Mouse (Mus musculus) hindbrain, embryonic 16.5 days (tissue): ENCODE results near the gene Eomes. TPM values are rescaled to one million over a fixed set of nuclear protein-coding genes. Genes with fewer than 3 reads are reported as not detected.
A peak's percentile ranks its signal among the peaks of the same experiment; 100 is the strongest.

Source experiments
- ATAC-seq: fragments of 200-750 bp; cut with Nextera tagmentation; 2 replicates; pipeline ENCODE4 v1.8.0; 2017; ENCODE audit warnings: moderate TSS enrichment, moderate library complexity
- H3K27ac ChIP-seq: fragments of 300-500 bp; sonication (generic); 2 replicates; pipeline ENCODE4 v1.5.1; 2014; ENCODE audit warnings: low read depth, mild to moderate bottlenecking, control low read depth, low read length, moderate library complexity
- H3K27me3 ChIP-seq: fragments of 300-500 bp; sonication (generic); replicated peaks from 2 replicates; pipeline ENCODE4 v1.6.1; 2014; ENCODE audit warnings: low read length; ENCODE audit not compliant: control insufficient read depth, insufficient read depth
- H3K36me3 ChIP-seq: fragments of 300-500 bp; sonication (generic); 2 replicates; pipeline ENCODE4 v1.6.1; 2014; ENCODE audit warnings: mild to moderate bottlenecking, low read length, moderate library complexity, mixed read lengths; ENCODE audit not compliant: control insufficient read depth, insufficient read depth
- H3K4me1 ChIP-seq: fragments of 300-500 bp; sonication (generic); 2 replicates; pipeline ENCODE4 v1.6.1; 2014; ENCODE audit warnings: low read depth, low read length; ENCODE audit not compliant: control insufficient read depth, insufficient read depth
- H3K4me2 ChIP-seq: fragments of 300-500 bp; sonication (generic); 2 replicates; pipeline ENCODE4 v1.6.1; 2014; ENCODE audit warnings: mild to moderate bottlenecking, low read length, control low read depth, moderate library complexity
- H3K4me3 ChIP-seq: fragments of 300-500 bp; sonication (generic); 2 replicates; pipeline ENCODE4 v1.5.1; 2014; ENCODE audit warnings: mild to moderate bottlenecking, low read length, control low read depth, moderate library complexity
- H3K9ac ChIP-seq: fragments of 300-500 bp; sonication (generic); 2 replicates; pipeline ENCODE4 v1.6.1; 2014; ENCODE audit warnings: low read depth, mild to moderate bottlenecking, control low read depth, low read length, moderate library complexity
- H3K9me3 ChIP-seq: fragments of 300-500 bp; sonication (generic); 2 replicates; pipeline ENCODE4 v1.6.1; 2014; ENCODE audit warnings: mild to moderate bottlenecking, low read length, moderate library complexity; ENCODE audit not compliant: control insufficient read depth
- WGBS: fragments of 180-500 bp; shearing (Covaris S2); extraction: QIAGEN DNeasy Blood & Tissue Kit; methylation state at CpG from one replicate; pipeline ENCODE4 v1.1.7; 2014; 5-methylcytosine and 5-hydroxymethylcytosine counted together
- polyA plus RNA-seq: library from polyadenylated mRNA; unstranded; fragments of >200 nt; fragmentation: Nextera tagmentation; extraction: Ambion mirVana; gene quantifications from 2 replicates; pipeline ENCODE4 v1.2.1, GENCODE M21; 2015

Eomes gene
- 1.9 and 3.1 TPM in 2 replicates for polyA plus RNA-seq

DNA sequence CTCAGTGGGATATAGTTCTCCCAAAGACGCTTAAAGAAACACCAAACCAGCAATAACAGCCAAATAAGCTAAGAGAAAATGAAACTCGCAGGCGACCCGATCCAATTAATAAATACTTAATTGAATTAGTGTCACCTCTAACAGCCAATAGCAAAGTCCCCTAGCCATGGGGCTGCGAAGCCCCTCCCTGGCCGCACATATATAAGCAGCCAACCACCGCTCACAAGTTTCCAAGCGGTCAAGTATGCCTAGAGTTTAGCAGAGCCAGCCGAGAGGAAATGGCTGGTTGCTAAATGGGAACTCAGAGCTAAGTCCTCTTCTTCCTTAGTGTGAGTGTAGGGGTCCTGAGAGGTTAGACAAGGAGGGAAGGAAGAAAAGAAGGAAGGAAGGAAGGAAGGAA, at the start of gene Eomes:
Eomes (plus strand) TSS at position 252 of the 400 bp plus-strand sequence.
- Histone ChIP-seq H3K4me2 (peak within 1 kb of the TSS; percentile 61), H3K4me1 (peaks cover 19% of the 10 kb centered on the region), H3K27me3 (peaks cover 53% of the 10 kb centered on the region), H3K36me3 (no peaks in the 10 kb centered on the region), H3K9ac (peak within 1 kb of the TSS; percentile 48), H3K9me3 (no peaks in the 10 kb centered on the region), H3K4me3 (peak within 1 kb of the TSS; percentile 43), H3K27ac (no peak within 1 kb of the TSS)
- ATAC-seq, result peak; percentile 50; the same call in 1 of the 2 replicates
- 2% methylated on average over 9 of the region's 9 CpGs for WGBS

DNA sequence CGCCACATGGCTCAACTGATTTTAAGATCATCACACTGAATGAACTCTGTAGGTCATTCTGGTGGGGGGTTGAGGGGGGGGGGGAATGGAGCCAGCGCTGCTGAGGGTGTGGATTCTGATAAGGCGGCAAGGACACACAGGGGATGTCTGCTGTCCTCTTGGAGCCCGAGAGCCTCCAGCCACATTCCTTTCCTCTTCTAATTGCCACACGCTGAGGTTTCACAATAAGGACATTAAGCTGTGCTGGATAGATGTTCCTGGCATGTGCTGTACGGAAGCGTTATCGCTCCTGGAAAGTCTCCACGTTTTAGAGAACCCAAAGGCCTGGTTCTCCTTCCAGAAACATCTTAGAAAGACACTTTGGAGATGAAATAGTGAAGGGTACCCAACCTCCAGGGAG, 33.2 kb upstream of the Eomes start:
- Histone ChIP-seq H3K9ac (no peak overlapping the region), H3K4me1 (no peaks in the 10 kb centered on the region), H3K36me3 (no peaks in the 10 kb centered on the region), H3K27ac (no peak overlapping the region), H3K4me3 (no peak overlapping the region), H3K27me3 (no peaks in the 10 kb centered on the region), H3K4me2 (no peak overlapping the region), H3K9me3 (no peaks in the 10 kb centered on the region)
- 40% methylated on average over 9 of the region's 9 CpGs for WGBS
- no peak for ATAC-seq

DNA sequence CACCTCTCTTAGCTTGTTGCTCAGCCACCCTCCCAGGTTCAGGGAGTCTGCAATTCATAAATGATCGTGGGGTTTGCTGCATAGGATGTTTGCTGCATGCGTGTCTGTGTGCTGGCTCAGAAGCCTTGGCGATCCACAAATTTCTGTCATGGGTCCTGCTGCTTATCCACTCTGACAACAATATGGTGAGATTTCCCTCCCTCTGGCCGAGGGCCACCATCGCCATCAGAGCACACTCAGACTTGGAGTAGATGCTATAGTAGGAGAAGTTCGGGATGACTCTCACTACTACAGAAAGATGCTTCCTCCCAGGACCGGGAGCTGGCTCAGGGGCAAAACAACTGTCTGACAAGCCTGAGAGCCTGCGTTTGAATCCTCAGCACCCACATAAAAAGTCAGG, 28.7 kb upstream of the Eomes start:
- no peak overlapping the region for H3K9ac ChIP-seq
- 0 out of 2 replicates have a peak, but pooled peaks cover 2% of the 10 kb centered on the region for H3K4me1 ChIP-seq
- H3K27ac ChIP-seq, result no peak overlapping the region
- no peaks in the 10 kb centered on the region for H3K27me3 ChIP-seq
- 85% methylated on average over 8 of the region's 8 CpGs for WGBS
- no peak overlapping the region for H3K4me2 ChIP-seq
- H3K4me3 ChIP-seq, result no peak overlapping the region
- ATAC-seq, result no peak
- H3K36me3 ChIP-seq, result no peaks in the 10 kb centered on the region
- H3K9me3 ChIP-seq, result no peaks in the 10 kb centered on the region

DNA sequence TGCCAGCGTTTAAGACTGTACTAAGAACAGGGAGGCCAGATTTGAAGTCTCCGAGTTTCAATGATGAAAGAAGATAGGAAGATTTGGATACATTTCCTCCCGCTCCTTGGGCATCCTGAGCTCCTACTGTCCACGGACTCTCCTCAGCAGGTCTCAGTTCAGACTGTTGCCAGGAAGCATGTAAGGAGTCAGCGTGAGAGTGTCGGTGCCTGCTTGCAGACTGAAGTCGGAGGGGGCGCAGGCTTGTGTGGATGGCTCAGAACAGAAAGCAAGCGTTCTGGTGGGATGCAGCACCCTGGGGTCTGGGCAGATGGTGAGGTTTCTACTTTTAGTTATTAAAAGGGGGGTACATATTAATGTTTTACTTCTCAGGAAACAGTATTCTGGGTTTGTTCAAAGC, 24.6 kb upstream of the Eomes start:
- 39% methylated on average over 9 of the region's 9 CpGs for WGBS
- H3K4me2 ChIP-seq, result peak overlapping the region; percentile 30
- 0 out of 2 replicates have a peak, but pooled peaks cover 3% of the 10 kb centered on the region for H3K27me3 ChIP-seq
- no peak for ATAC-seq
- H3K4me3 ChIP-seq, result 0 out of 2 replicates have a peak overlapping the region, but pooled peaks have one; percentile 2
- H3K9me3 ChIP-seq, result no peaks in the 10 kb centered on the region
- no peak overlapping the region for H3K9ac ChIP-seq
- no peaks in the 10 kb centered on the region for H3K36me3 ChIP-seq
- H3K27ac ChIP-seq, result no peak overlapping the region
- 0 out of 2 replicates have a peak, but pooled peaks cover 2% of the 10 kb centered on the region for H3K4me1 ChIP-seq

DNA sequence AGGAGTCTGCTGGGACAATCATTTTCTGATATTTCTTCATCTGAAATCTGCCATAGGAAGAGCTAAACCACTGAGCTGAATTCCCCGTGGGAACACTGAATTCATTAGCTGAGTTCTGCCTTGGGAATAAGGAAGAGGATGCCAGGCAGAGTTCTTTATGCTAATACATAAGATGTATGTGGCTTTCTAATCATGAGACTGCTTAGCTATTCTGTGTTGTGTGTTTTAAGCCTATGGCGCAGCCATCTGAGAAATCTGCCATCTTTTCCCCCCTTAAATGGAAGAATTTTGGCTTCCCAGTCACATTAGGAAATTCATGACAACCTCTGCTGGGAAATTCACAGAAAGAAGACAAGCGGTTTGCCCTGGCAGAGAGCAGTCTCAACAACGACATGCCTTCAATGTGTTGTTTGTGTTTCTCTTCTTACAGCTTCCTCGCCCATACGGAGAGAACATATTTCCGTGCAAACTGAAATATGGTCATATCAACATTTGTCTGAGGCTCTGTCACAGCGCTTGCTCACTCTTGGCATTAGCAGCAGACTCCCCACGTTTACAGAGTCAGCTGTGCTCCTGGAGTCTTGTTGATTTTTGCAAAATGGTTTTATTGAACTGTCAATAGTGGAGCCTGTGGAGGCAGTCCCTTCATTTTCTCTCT, 22.7 kb upstream of the Eomes start:
- WGBS, result 61% methylated on average over 9 of the region's 9 CpGs
- H3K27me3 ChIP-seq, result 0 out of 2 replicates have a peak, but pooled peaks cover 3% of the 10 kb centered on the region
- H3K36me3 ChIP-seq, result no peaks in the 10 kb centered on the region
- 0 out of 2 replicates have a peak, but pooled peaks cover 2% of the 10 kb centered on the region for H3K4me1 ChIP-seq
- no peak overlapping the region for H3K27ac ChIP-seq
- no peak overlapping the region for H3K4me3 ChIP-seq
- H3K4me2 ChIP-seq, result no peak overlapping the region
- H3K9ac ChIP-seq, result no peak overlapping the region
- no peak for ATAC-seq
- no peaks in the 10 kb centered on the region for H3K9me3 ChIP-seq

DNA sequence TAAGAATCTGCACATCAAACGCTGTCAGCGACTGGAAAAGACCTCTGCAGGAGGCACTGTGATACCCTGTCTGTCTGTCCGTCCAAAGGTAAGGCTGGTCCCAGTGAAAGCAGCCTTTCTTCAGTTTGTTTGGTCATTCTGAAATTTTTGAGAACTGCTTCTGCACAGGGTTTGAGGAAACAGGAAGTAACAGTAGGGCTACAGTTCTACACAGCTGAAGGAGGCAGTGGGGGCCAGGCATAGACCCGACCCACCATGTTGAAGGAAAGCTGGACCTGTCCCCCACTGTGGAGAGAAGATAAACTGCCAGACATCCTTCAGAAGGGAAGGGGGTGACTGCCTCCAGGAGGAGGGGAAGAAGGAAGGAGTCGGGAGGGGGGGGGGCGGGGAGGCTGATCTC, 21.6 kb upstream of the Eomes start:
- Histone ChIP-seq H3K27ac (no peak overlapping the region), H3K27me3 (0 out of 2 replicates have a peak, but pooled peaks cover 3% of the 10 kb centered on the region), H3K9me3 (no peaks in the 10 kb centered on the region), H3K4me1 (0 out of 2 replicates have a peak, but pooled peaks cover 2% of the 10 kb centered on the region), H3K4me3 (no peak overlapping the region), H3K4me2 (no peak overlapping the region), H3K36me3 (no peaks in the 10 kb centered on the region), H3K9ac (no peak overlapping the region)
- 45% methylated on average over 6 of the region's 6 CpGs for WGBS
- ATAC-seq, result no peak

DNA sequence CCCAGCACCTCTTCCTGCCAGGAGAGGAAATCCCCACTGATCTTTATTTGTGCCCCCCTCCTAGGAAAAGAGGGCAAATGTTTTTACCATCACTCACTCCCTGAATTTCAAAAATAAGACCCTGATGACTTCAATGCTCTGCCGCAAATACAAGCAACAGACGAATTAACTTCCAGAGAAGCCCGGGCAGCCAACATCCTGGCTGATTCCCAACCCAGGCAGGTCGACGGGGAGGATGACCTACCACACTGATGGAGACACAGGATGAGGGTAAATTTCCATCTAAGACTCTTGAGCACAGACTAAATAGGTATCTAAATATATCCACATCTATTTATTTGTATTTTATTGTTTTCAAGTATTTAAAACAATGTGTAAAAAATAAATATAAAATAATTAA, 20.0 kb upstream of the Eomes start:
- Histone ChIP-seq H3K4me3 (no peak overlapping the region), H3K27me3 (0 out of 2 replicates have a peak, but pooled peaks cover 3% of the 10 kb centered on the region), H3K9me3 (no peaks in the 10 kb centered on the region), H3K9ac (no peak overlapping the region), H3K27ac (no peak overlapping the region), H3K4me2 (no peak overlapping the region), H3K4me1 (0 out of 2 replicates have a peak, but pooled peaks cover 2% of the 10 kb centered on the region), H3K36me3 (no peaks in the 10 kb centered on the region)
- WGBS, result 22% methylated on average over 5 of the region's 5 CpGs
- no peak for ATAC-seq

DNA sequence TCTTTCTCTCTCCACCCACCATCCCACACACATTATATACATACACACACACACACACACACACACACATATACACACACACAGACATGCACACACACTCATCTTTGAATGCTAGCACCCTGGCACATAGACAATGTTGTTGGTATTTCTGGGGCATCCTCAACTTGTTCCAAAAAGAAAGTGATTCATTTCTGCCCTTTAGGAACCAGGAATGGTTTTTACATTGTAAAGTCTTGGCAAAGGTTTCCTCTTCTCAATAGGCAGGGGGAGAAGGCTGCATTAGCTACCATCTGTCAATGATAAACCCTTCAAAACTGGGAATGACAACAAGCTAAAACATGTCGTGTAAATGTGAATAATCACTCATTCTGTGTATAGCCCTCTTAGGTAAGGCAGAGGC, 14.0 kb upstream of the Eomes start:
- no peak overlapping the region for H3K4me3 ChIP-seq
- 56% methylated on average over 1 of the region's 1 CpGs for WGBS
- H3K36me3 ChIP-seq, result no peaks in the 10 kb centered on the region
- H3K9me3 ChIP-seq, result no peaks in the 10 kb centered on the region
- ATAC-seq, result no peak
- H3K4me2 ChIP-seq, result no peak overlapping the region
- no peak overlapping the region for H3K27ac ChIP-seq
- peaks cover 13% of the 10 kb centered on the region for H3K27me3 ChIP-seq
- H3K4me1 ChIP-seq, result peaks cover 6% of the 10 kb centered on the region; the same call in 1 of the 2 replicates
- H3K9ac ChIP-seq, result no peak overlapping the region

DNA sequence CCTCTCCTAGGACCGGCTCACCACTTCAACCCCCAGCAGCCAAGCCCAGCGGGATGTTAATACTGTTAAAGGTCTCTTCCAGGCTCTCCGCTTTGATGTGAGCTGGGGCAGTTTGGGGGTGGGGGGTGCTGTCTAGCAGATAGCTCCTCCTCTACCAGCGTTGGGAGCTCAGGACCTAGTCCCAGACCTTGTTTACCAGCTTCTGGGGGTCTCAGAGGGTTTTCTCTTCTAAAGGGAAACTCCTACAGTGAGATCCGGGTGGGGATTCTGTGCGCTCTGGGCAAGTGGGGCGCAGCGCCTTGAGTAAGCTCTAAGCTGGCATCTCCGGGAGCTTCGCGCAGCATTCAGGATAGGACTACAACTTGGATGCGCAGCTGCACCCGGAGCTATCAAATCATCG, 9.7 kb upstream of the Eomes start:
- H3K4me2 ChIP-seq, result no peak overlapping the region
- 3% methylated on average over 14 of the region's 14 CpGs for WGBS
- H3K9me3 ChIP-seq, result no peaks in the 10 kb centered on the region
- H3K4me1 ChIP-seq, result peaks cover 6% of the 10 kb centered on the region; the same call in 1 of the 2 replicates
- no peak overlapping the region for H3K27ac ChIP-seq
- no peak for ATAC-seq
- peaks cover 35% of the 10 kb centered on the region for H3K27me3 ChIP-seq
- no peak overlapping the region for H3K4me3 ChIP-seq
- no peak overlapping the region for H3K9ac ChIP-seq
- H3K36me3 ChIP-seq, result no peaks in the 10 kb centered on the region
